Mouse (Mus musculus) central nervous system, embryonic 11.5 days (tissue): ENCODE results near the gene Nop53. TPM values are rescaled to one million over a fixed set of nuclear protein-coding genes. Genes with fewer than 3 reads are reported as not detected.

Source experiments
- polyA plus RNA-seq: library from polyadenylated mRNA; depleted of rRNA; stranded (reverse); fragments of >200 nt; gene quantifications from 2 replicates; pipeline ENCODE4 v1.2.3, GENCODE M21; 2012; rRNA removed

Nop53 gene
- 144 and 263 TPM in 2 replicates for polyA plus RNA-seq

DNA sequence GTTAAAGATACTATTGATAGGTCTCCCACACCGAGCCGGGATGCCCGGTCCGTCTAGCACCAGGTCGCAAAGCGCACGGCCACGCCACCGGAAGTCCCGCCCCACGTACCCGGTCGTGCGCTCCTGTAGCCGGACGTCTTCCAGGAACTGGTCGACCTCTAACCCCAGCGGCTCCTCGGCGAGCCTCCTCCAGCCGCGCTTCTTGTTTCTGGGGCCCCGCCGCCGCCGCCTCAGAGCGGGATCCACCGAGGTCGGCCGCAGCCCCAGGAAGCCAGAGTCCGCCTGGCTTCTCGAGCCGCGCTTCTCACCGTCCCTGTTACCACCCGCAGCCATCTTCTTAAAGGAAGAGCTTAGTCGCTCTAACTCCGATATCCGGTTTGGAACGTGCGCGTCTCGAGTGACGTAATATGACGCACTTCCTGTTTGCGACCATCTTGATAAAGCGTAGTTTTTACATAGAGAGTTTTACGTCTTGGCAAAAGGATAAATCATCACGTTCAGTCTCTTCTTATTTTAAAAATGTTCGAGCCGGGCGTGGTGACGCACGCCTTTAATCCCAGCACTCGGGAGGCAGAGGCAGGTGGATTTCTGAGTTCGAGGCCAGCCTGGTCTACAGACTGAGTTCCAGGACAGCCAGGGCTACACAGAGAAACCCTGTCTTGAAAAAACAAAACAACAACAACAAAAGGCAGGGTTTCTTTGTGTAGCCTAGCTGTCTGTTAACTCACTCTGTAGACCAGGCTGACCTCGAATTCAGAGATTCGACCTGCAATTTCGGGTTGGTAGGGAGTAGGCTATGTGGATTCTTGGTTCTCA is at the start of gene Nop53:
Gene Nop53, minus strand, starts transcription at position 354 of the 816 bp plus-strand sequence.

DNA sequence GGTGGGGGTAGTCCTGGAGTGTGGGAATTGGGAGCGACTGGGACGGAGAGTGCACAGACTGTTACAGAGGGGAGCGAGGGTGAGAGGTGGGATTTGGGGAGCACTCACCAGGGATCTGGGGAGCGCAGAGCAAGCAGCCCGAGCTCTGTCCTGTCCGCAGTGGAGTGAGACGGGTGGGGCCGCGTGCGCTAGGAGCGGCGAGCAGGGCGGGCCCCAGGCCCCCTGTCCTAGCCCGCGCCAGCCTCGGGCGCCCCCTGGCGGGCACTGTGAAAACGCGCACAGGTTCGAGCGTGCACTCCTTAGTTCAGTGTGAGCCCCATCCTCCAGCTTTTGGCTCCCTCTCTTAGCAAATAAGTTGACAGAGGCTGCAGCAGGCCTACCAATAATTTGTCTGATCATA is 21.4 kb upstream of the Nop53 start, which contains the start of gene Ehd2:
Gene Ehd2, minus strand, starts transcription at position 256 of the 400 bp plus-strand sequence.

GRCm38 (mm10) chr7:15922220-15922773 is 23.6 kb downstream of the Nop53 start, which contains the start of gene Selenow:
Selenow (minus strand) TSS chr7:15922402.

Other genes with a start within 250 kb of the Nop53 start
- not detected in 2 replicates for gene Obox5, start 195.9 kb downstream of the Nop53 start, polyA plus RNA-seq
- gene Obox6, start 106.4 kb downstream of the Nop53 start, polyA plus RNA-seq = not detected in 2 replicates
- 0.17 and 0.24 TPM in 2 replicates for gene Crx, start 66.1 kb downstream of the Nop53 start, polyA plus RNA-seq
- gene Crxos, start 63.5 kb downstream of the Nop53 start, polyA plus RNA-seq = 0.11 and 0.26 TPM in 2 replicates
- 543 and 655 TPM in 2 replicates for gene Selenow, start 23.7 kb downstream of the Nop53 start, polyA plus RNA-seq
- gene Ehd2, start 21.5 kb upstream of the Nop53 start, polyA plus RNA-seq = 6.6 and 9.8 TPM in 2 replicates
- 14.4 and 18.2 TPM in 2 replicates for gene Bicra, start 101.8 kb upstream of the Nop53 start, polyA plus RNA-seq
- gene Zfp541, start 115.7 kb upstream of the Nop53 start, polyA plus RNA-seq = 0.02 and 0.06 TPM in 2 replicates
- 89.3 and 171 TPM in 2 replicates for gene Napa, start 152.4 kb upstream of the Nop53 start, polyA plus RNA-seq
- 22.1 and 26.5 TPM in 2 replicates for gene Kptn, start 173.8 kb upstream of the Nop53 start, polyA plus RNA-seq
- 9.7 and 12.6 TPM in 2 replicates for gene Slc8a2, start 183.8 kb upstream of the Nop53 start, polyA plus RNA-seq
- gene Meis3, start 229.0 kb upstream of the Nop53 start, polyA plus RNA-seq = 80.4 and 100 TPM in 2 replicates